Mouse (Mus musculus): ENCODE data around the gene Meox1.
A peak's percentile ranks its signal among the peaks of the same experiment; 100 is the strongest.

Meox1 gene

DNA sequence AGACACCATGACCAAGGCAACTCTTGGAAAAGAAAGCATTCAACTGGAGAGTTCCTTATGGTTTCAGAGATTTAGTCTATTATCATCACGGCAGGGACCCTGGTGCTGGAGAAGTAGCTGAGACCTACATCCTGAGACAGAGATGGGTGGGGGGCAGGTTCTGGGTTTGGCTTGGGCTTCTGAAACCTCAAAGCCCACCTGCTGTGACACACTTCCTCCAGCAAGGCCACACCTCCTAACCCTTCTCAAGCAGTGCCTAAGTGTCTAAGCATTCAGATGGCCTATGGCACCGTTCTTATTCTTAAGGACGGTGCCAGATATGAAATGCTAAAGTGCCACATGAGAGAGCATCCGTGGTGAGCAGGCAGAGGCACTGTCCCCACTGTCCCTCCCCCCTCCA, 4.2 kb upstream of the Meox1 start:
- no peak for DNase-seq (ENCODE audit: extremely low spot score, low spot score)

DNA sequence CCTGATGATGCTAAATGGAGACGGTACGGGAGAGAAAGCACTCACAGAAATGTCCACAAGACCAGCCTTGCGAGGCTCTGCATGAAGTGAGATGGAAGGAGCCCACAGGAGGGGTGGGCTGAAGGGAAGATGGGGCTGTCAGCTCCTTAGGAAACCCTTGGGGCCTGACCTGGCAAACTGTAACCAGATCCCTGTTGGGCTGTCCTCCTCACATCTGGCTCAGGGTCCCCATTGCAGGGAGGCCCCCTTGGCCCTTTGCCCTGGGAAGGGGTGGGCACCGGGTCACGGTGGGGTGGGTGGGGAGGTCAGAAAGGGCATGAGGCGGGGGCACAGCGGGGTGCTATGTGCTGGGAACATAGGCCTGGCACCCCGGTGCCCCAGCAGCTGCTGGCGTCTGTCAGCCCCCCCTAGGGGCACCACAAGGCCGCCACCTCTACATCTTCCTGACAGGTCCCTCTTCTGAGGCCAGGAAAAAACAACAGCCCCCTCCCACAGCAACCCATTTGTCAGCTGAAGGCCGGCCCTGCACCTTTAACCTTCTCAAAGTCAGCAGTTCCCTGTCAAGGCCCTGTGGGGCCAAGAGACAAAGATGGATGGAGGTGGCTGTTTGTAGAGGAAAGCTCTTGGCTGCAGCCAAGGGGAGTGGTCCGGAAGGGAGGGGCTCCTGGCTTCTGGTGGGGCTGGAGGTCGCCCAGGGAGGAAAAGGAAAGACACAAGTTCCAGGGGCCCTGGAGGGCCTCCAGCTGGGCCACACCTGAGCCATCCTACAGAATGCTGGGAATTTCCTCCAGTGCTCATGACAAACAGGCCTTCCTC, 2.6 kb upstream of the Meox1 start:
- DNase-seq (ENCODE audit: extremely low spot score, low spot score), result peak; percentile 79

DNA sequence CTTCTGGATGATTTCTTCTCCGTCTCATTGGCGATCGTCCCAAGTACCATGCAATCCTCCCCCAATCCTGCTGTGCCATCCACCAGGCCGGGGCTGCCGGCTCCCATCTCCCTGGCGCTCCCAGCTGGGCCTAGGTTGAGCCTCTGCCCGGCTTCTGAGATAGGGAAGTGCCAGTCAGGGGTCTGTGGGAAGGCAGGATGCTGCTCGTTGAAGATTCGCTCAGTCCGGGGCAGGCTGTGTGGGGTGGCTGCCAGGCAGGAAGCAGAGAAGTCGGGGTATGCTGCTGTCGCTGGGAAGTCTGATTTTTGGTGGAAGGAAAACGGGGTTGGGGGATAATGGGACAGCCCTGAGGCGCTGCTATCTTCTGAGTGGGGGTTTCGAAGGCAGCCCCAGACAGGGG, 614 bp downstream of the Meox1 start:
- DNase-seq (ENCODE audit: extremely low spot score, low spot score), result no peak

- no peak for DNase-seq (ENCODE audit: extremely low spot score, low spot score)
Measured at GRCm38 (mm10) chr11:101891451-101891850, 2.7 kb downstream of the Meox1 start.

DNA sequence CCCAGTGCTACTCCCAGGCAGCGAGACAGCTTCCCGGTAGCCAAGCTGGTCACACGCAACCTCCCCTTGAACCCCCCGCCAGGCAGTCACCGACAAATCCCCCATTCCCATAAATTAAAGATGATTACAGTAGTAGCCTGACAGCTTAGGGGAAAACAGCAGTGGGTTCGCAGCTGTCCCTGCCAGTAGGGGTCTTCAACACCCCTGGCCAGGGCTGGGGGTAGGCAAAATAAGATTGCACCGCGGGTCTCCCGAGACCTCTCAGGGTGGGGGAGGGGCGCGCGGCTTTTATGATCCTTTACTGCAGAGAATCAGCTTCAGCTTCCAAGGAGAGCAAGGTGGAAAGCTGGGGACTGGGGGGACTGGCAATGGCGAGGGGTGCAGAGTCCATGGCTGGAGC, 4.4 kb downstream of the Meox1 start:
- peak; percentile 57 for DNase-seq (ENCODE audit: extremely low spot score, low spot score)

GRCm38 (mm10) chr11:101888820-101889219, 5.4 kb downstream of the Meox1 start:
- no peak for DNase-seq (ENCODE audit: extremely low spot score, low spot score)

DNA sequence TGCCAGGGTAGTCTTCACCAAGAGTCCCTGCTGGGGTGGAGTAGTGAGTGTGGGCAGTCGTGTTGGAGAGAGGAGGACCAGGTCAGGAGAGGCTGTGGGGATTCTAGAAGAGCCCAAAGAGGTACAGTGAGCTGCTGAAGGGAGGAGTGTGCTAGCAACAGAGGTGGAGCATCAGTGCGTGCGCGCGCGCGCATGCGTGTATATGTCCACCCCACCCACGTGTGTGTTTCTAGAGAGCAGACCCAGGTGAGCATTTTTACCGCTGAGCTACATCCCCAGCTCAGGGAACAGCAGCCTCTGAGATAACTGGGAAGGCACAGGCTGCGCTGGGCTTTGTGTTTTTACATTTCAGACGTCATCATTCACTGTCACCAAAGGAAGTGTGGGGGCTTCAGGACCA, 7.7 kb downstream of the Meox1 start:
- DNase-seq (ENCODE audit: extremely low spot score, low spot score), result no peak

GRCm38 (mm10) chr11:101885881-101886319, 8.3 kb downstream of the Meox1 start:
- DNase-seq (ENCODE audit: extremely low spot score, low spot score), result no peak

DNA sequence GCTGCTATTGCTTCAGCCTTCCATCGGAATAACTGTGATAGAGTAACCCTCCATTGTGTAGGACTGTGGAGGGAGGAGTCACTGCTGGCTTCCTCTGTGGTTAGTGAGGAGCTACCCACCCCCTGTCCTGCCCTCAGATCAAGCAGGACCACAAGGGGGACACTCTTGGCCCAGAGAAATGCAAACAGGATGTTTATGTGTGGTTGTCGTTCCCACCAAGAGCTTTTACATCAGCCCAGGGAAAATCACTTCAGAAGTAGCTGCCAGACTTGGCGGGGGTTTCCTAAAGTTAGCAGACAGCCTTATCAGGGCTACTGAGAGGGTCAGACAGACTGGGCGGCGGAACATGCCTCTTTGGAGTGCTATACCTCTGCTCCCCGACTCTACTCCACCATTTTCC, 8.9 kb downstream of the Meox1 start:
- DNase-seq (ENCODE audit: extremely low spot score, low spot score), result no peak

DNA sequence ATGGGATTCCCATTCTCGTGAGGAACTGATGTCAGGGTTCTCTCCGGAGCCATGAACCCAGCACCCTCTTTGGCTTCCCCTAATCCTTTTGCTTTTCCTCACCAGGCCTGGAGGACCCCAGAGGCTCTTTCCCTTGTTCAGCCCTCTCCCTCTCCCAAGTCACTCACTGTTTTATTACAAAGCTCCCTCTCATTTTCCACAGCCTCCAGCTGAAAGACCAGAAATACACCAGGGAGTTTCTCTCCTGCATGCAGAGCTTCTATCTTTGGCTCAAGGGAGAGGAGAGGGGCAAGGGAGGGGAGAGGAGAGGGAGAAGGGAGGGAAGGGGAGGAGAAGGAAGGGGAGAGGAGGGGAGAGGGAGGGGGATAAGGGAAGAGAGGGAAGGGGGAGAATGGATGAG, 10.3 kb downstream of the Meox1 start:
- no peak for DNase-seq (ENCODE audit: extremely low spot score, low spot score)

DNA sequence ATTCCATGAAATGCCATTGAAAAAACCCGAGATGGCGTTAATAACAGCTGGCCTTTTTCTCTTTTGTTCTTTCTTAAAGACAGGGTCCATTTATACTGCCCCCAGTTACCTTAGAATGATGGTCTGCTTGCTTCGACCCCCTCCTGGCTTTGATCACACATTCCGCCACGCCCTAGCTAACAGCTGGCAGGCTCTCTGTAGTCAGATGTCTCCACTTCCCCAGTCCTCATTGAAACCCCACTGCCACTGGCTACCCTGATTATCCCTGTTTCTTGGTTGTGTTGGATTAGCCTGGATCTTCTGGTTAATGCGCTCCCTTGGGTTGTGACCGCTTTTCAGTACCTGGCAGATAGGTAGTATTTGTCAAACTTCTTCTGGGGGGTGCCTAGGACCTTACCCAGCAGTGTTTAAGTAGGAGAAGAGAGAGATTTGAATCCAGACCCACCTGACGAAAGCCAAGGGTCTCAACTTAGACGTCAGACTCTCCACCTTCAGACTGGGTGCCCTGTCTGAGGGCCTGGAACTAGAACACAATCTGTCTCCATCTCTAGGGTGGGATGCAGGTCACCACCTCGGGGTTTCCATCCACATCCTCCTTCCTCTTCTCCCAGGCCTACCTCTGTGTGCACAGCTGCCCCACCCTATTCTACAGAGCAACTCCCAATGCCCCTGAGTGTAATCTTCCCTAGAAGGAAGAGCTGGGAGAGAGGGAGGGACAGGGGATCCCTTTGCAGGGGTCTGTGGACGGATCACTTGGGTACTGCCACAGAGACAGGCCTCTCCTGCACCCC, 11.5 kb downstream of the Meox1 start:
- DNase-seq (ENCODE audit: extremely low spot score, low spot score), result no peak

DNA sequence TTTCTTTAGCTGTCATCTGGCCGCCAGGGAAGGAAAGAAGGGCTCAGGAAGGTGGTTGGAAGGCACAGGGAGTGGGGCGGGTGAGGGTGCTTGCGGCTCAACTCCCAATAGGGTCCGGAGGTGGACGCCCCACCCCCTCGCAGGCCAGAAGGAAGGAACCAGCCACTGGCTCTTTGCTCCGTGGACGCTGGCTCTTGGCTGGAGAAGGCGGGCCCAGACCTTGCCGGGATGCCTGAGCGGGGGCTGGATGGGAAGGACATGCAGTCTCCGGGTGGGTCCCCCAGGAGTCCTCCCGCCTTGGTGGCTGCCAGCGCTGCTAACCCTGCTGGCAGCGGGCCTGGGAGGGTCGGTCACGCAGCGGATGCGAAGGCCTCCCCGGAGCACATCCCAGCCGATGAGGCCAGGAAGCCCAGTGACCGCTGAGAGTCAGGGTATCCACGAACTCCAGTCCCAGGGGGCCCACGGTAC, 12.5 kb downstream of the Meox1 start:
- DNase-seq (ENCODE audit: extremely low spot score, low spot score), result peak; percentile 62

GRCm38 (mm10) chr11:101881185-101881584, 13.0 kb downstream of the Meox1 start:
- DNase-seq (ENCODE audit: extremely low spot score, low spot score), result no peak

- no peak for DNase-seq (ENCODE audit: extremely low spot score, low spot score)
Measured at GRCm38 (mm10) chr11:101879672-101880071, 14.5 kb downstream of the Meox1 start.

GRCm38 (mm10) chr11:101878696-101879095, 15.5 kb downstream of the Meox1 start:
- no peak for DNase-seq (ENCODE audit: extremely low spot score, low spot score)

GRCm38 (mm10) chr11:101874978-101875377, 19.2 kb downstream of the Meox1 start:
- no peak for DNase-seq (ENCODE audit: extremely low spot score, low spot score)

- no peak for DNase-seq (ENCODE audit: extremely low spot score, low spot score)
Measured at GRCm38 (mm10) chr11:101873909-101874308, 20.3 kb downstream of the Meox1 start.

DNA sequence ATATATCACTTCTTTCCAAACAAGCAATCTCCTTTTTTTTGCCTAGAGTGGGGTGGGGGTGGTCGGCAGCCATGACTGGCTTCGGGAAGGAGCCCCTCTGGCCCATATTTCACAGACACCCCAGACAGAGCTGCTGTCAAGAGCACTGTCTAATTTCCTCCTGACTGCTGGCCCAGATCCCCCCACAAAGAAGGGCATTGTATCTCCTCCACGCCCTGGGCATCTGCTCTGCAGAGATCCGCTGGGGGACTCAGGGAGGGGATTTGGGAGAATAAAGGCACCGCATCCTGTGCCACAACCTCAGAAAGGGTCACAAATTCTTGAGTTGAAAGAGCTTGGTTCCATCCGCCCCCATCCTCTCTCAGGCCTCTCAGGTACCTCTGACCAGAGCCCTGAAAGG, 22.7 kb downstream of the Meox1 start:
- DNase-seq (ENCODE audit: extremely low spot score, low spot score), result no peak

GRCm38 (mm10) chr11:101870067-101870765, 24.0 kb downstream of the Meox1 start:
- peak; percentile 63 for DNase-seq (ENCODE audit: extremely low spot score, low spot score)

GRCm38 (mm10) chr11:101867513-101868052, 26.6 kb downstream of the Meox1 start:
- no peak for DNase-seq (ENCODE audit: extremely low spot score, low spot score)

GRCm38 (mm10) chr11:101858742-101859141, 35.4 kb downstream of the Meox1 start:
- DNase-seq (ENCODE audit: extremely low spot score, low spot score), result no peak
